ENCODE assay signal across 9 mouse cellular contexts in the genomic region with DNA sequence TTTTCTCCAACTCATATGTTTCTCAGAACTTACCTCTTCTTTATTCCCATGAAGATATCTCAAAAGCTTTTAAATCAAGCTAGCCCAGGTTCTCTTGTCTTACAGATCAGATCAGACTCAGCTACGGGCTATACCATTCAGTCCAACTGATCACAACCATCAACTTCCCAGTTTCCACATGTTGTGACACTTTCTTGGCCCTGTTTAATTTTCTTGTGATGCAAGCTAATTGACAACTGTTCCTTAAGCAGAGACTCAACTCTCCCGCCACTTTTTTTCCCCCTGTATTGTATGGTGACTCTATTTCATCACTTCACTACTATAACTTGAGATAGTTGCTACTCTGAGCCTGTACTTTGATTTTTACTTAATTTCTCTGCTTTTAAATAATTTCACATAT. TPM values are rescaled to one million over a fixed set of nuclear protein-coding genes. Genes with fewer than 3 reads are reported as not detected.
DNase-seq lines count a peak whose midpoint lies in the region; ATAC-seq and TF ChIP-seq lines count a peak whose summit lies in the region.
"Had no signal": no experiment of that assay in that cellular context is flagged by ENCODE, and none has a peak within 500 bp of the region (broad histone marks: within the 10 kb centered on the region; RNA-seq: fewer than 3 reads in every experiment).

No protein-coding gene starts in this region.

- H3K27me3 ChIP-seq in CH12.LX (replicated peaks), result peaks cover 26% of the 10 kb centered on the region
- H3K27me3 ChIP-seq in hindbrain, embryonic 10.5 days (ENCODE audit: insufficient read depth, poor library complexity, severe bottlenecking), result no peaks in the 10 kb centered on the region
- peaks cover 9% of the 10 kb centered on the region for H3K27me3 ChIP-seq in liver, postnatal 0 days (ENCODE audit: insufficient read depth, low read length)

- no peak for TF ChIP-seq EP300 in CH12.LX (IDR thresholded peaks at IDR 0.05; ENCODE audit: low read length)
- TF ChIP-seq EP300 in liver, postnatal 0 days (IDR thresholded peaks at IDR 0.05; ENCODE audit: low read depth), result no peak

- no peaks in the 10 kb centered on the region for H3K79me2 ChIP-seq in CH12.LX (replicated peaks; ENCODE audit: control insufficient read depth, extremely low read depth, insufficient read depth, poor library complexity, severe bottlenecking)

- H3K9ac ChIP-seq in CH12.LX (ENCODE audit: insufficient read depth, low read depth), result no peak overlapping the region; the same call in 1 of the 2 replicates
- H3K9ac ChIP-seq in liver, postnatal 0 days (replicated peaks), result no peak overlapping the region

- no peak for DNase-seq in gastrocnemius, adult 2 months
- DNase-seq in gastrocnemius, adult 18-20 months (ENCODE audit: low spot score), result no peak
- no peak for DNase-seq in CH12.LX (ENCODE audit: extremely low read depth)
- no peak for DNase-seq in hindbrain, embryonic 10.5 days (ENCODE audit: low spot score)
- no peak for DNase-seq in liver, postnatal 0 days
- no peak for DNase-seq in adrenal gland, postnatal 4 days (ENCODE audit: low spot score in 2 of 2)
- no peak for DNase-seq in spleen, postnatal 14 days (ENCODE audit: low spot score in 2 of 2)
- no peak for DNase-seq in spleen, adult 12 weeks (ENCODE audit: low spot score)

- TF ChIP-seq POLR2A in CH12.LX (IDR thresholded peaks at IDR 0.05; ENCODE audit: low read depth, low read length), result no peak

- peaks cover 0 to 3% of the 10 kb centered on the region in 2 experiments; a peak in 2 of 4 replicates for H3K4me1 ChIP-seq in CH12.LX (ENCODE audit: control insufficient read depth in 1 of 2, insufficient read depth in 2 of 2)
- peaks cover 11% of the 10 kb centered on the region; the same call in 1 of the 2 replicates for H3K4me1 ChIP-seq in hindbrain, embryonic 10.5 days (replicated peaks)
- peaks cover 10% of the 10 kb centered on the region for H3K4me1 ChIP-seq in liver, postnatal 0 days (ENCODE audit: insufficient read depth)

- dilution Hi-C loops in CH12.LX (cut with MboI; ENCODE audit: extremely low pct_ligation_motif_present, extremely low pct_unique_long_range_greater_than_20kb, low sequenced_read_pairs), result no loop called here

- ATAC-seq in liver, postnatal 0 days, result no peak

- peak overlapping the region; percentile 55 for H3K4me2 ChIP-seq in CH12.LX (ENCODE audit: insufficient read depth, low read depth, poor library complexity, severe bottlenecking)
- H3K4me2 ChIP-seq in liver, postnatal 0 days (ENCODE audit: low read depth, low read length), result peak overlapping the region; percentile 90

- intact Hi-C loops in gastrocnemius, adult 2 months (cut with DNase I), result loop anchor here (2.0 kb wide), 1 partner anchor 37 kb away; no protein-coding TSS in a partner anchor

- TF ChIP-seq RAD21 in CH12.LX (IDR thresholded peaks at IDR 0.05; ENCODE audit: low read depth, low read length), result no peak

- H3K36me3 ChIP-seq in CH12.LX (replicated peaks in 1 of 2; ENCODE audit: control insufficient read depth in 1 of 2, insufficient read depth in 1 of 2, low read length in 1 of 2), result no peaks in the 10 kb centered on the region
- no peaks in the 10 kb centered on the region for H3K36me3 ChIP-seq in hindbrain, embryonic 10.5 days
- no peaks in the 10 kb centered on the region for H3K36me3 ChIP-seq in liver, postnatal 0 days (replicated peaks; ENCODE audit: insufficient read depth, low read length)

- in situ Hi-C loops in CH12.LX (cut with MboI; ENCODE audit: low pct_ligation_motif_present, low pct_unique_long_range_greater_than_20kb, low sequenced_read_pairs), result loop anchor here (5.0 to 25.0 kb wide), 4 partner anchors 166 to 1049 kb away; no protein-coding TSS in a partner anchor

- WGBS in hindbrain, embryonic 10.5 days, result 40% methylated on average over 2 of the region's 2 CpGs
- 31% methylated on average over 2 of the region's 2 CpGs for WGBS in liver, postnatal 0 days (ENCODE audit: insufficient replicate concordance)

- no peaks in the 10 kb centered on the region for H3K9me3 ChIP-seq in CH12.LX (replicated peaks; ENCODE audit: low read length)
- no peaks in the 10 kb centered on the region for H3K9me3 ChIP-seq in hindbrain, embryonic 10.5 days
- no peaks in the 10 kb centered on the region for H3K9me3 ChIP-seq in liver, postnatal 0 days (ENCODE audit: low read length)

- H3K27ac ChIP-seq in gastrocnemius, adult 2 months, result no peak overlapping the region
- H3K27ac ChIP-seq in CH12.LX (ENCODE audit: insufficient read depth, low read depth), result no peak overlapping the region
- H3K27ac ChIP-seq in hindbrain, embryonic 10.5 days, result no peak overlapping the region
- H3K27ac ChIP-seq in liver, postnatal 0 days (ENCODE audit: low read depth), result no peak overlapping the region

- TF ChIP-seq CTCF in gastrocnemius, adult 2 months (IDR thresholded peaks at IDR 0.05), result no peak
- TF ChIP-seq CTCF in CH12.LX (conservative IDR thresholded peaks at IDR 0.05 in 1 of 2, IDR thresholded peaks at IDR 0.05 in 1 of 2; ENCODE audit: low read depth in 2 of 2, low read length in 2 of 2), result no peak
- TF ChIP-seq CTCF in liver, postnatal 0 days (IDR thresholded peaks at IDR 0.05; ENCODE audit: low read depth), result no peak

- H3K4me3 ChIP-seq in gastrocnemius, adult 2 months, result peak overlapping the region; percentile 78
- H3K4me3 ChIP-seq in CH12.LX (replicated peaks in 1 of 3; ENCODE audit: low read depth in 2 of 3, low read length in 2 of 3, poor library complexity in 1 of 3), result peak overlapping the region; percentile 23 to 54 (median 40)
- H3K4me3 ChIP-seq in hindbrain, embryonic 10.5 days, result peak overlapping the region; percentile 66
- peak overlapping the region; percentile 61; the same call in 1 of the 2 replicates for H3K4me3 ChIP-seq in liver, postnatal 0 days (ENCODE audit: low read depth, low read length)

TF ChIP-seq in CH12.LX, 34 proteins besides CTCF, POLR2A, EP300 and RAD21:
- TF ChIP-seq ZKSCAN1 (IDR thresholded peaks at IDR 0.05; ENCODE audit: borderline replicate concordance, low read depth, low read length) (no peak), ZNF384 (IDR thresholded peaks at IDR 0.05; ENCODE audit: low read depth, low read length) (0 out of 2 replicates have a peak, but pooled peaks have one; percentile 6)

RNA-seq across cellular contexts. Expression of gene Olfr1368, which starts 15.9 kb away (rescaled TPM):
- total RNA-seq in gastrocnemius, adult 2 months (2021), result not detected
- total RNA-seq in gastrocnemius, adult 18-20 months (2021), result not detected
- total RNA-seq in CH12.LX (2012; rRNA removed), result not detected in 2 replicates
- not detected in 2 replicates for total RNA-seq in CH12.LX (2014; rRNA removed)
- not detected in 2 replicates for polyA plus RNA-seq in CH12.LX (2012; ENCODE audit: insufficient read length, low read depth)
- polyA plus RNA-seq in hindbrain, embryonic 10.5 days (2016; fragmentation: Nextera tagmentation; extraction: Ambion mirVana), result not detected in 2 replicates
- polyA plus RNA-seq in liver, postnatal 0 days (2015; fragmentation: Nextera tagmentation; extraction: Ambion mirVana), result not detected in 2 replicates
- total RNA-seq in adrenal gland, postnatal 4 days (2021), result not detected
- total RNA-seq: left cerebral cortex, postnatal 25 days had no signal

RNA-seq across cellular contexts. Expression of gene Trim27, which starts 17.7 kb away (rescaled TPM):
- total RNA-seq in gastrocnemius, adult 2 months (2021), result 10 to 100 TPM; 23.8 to 26.4 TPM
- 10 to 100 TPM; 21.0 to 22.0 TPM for total RNA-seq in gastrocnemius, adult 18-20 months (2021)
- total RNA-seq in CH12.LX (2012; rRNA removed), result 146 and 176 TPM in 2 replicates
- total RNA-seq in CH12.LX (2014; rRNA removed), result 134 and 141 TPM in 2 replicates
- 185 and 198 TPM in 2 replicates for polyA plus RNA-seq in CH12.LX (2012; ENCODE audit: insufficient read length, low read depth)
- 157 and 163 TPM in 2 replicates for polyA plus RNA-seq in hindbrain, embryonic 10.5 days (2016; fragmentation: Nextera tagmentation; extraction: Ambion mirVana)
- polyA plus RNA-seq in liver, postnatal 0 days (2015; fragmentation: Nextera tagmentation; extraction: Ambion mirVana), result 36.5 and 36.7 TPM in 2 replicates
- total RNA-seq in adrenal gland, postnatal 4 days (2021), result 10 to 100 TPM; 73.3 to 75.1 TPM

RNA-seq across cellular contexts. Expression of gene Olfr263, which starts 32.2 kb away (rescaled TPM):
- total RNA-seq in gastrocnemius, adult 2 months (2021), result not detected
- total RNA-seq in gastrocnemius, adult 18-20 months (2021), result not detected
- total RNA-seq in CH12.LX (2012; rRNA removed) (not detected in 2 replicates), CH12.LX (2014; rRNA removed) (not detected in 2 replicates)
- not detected in 2 replicates for polyA plus RNA-seq in CH12.LX (2012; ENCODE audit: insufficient read length, low read depth)
- polyA plus RNA-seq in hindbrain, embryonic 10.5 days (2016; fragmentation: Nextera tagmentation; extraction: Ambion mirVana), result not detected in 2 replicates
- polyA plus RNA-seq in liver, postnatal 0 days (2015; fragmentation: Nextera tagmentation; extraction: Ambion mirVana), result not detected in 2 replicates
- not detected for total RNA-seq in adrenal gland, postnatal 4 days (2021)
- total RNA-seq: left cerebral cortex, postnatal 25 days had no signal

RNA-seq across cellular contexts. Expression of gene Olfr1369-ps1, which starts 50.3 kb away (rescaled TPM):
- total RNA-seq in gastrocnemius, adult 2 months (2021), result not detected
- total RNA-seq in gastrocnemius, adult 18-20 months (2021), result not detected
- not detected in 2 replicates for total RNA-seq in CH12.LX (2012; rRNA removed)
- total RNA-seq in CH12.LX (2014; rRNA removed), result not detected in 2 replicates
- 0.13 and 0.18 TPM in 2 replicates for polyA plus RNA-seq in CH12.LX (2012; ENCODE audit: insufficient read length, low read depth)
- polyA plus RNA-seq in hindbrain, embryonic 10.5 days (2016; fragmentation: Nextera tagmentation; extraction: Ambion mirVana), result 0.08 and 0.10 TPM in 2 replicates
- polyA plus RNA-seq in liver, postnatal 0 days (2015; fragmentation: Nextera tagmentation; extraction: Ambion mirVana), result not detected in 2 replicates
- not detected for total RNA-seq in adrenal gland, postnatal 4 days (2021)
- total RNA-seq: left cerebral cortex, postnatal 25 days had no signal
